Mouse (Mus musculus) intestine, postnatal 0 days (tissue): ENCODE data around the gene Aox2. TPM values are rescaled to one million over a fixed set of nuclear protein-coding genes. Genes with fewer than 3 reads are reported as not detected.
A peak's percentile ranks its signal among the peaks of the same experiment; 100 is the strongest.

Source experiments
- ATAC-seq: fragments of 200-750 bp; cut with Nextera tagmentation; 2 replicates; pipeline ENCODE4 v1.8.0; 2017; ENCODE audit warnings: mild to moderate bottlenecking, moderate TSS enrichment, moderate library complexity
- H3K27ac ChIP-seq: fragments of 300-500 bp; sonication (generic); 2 replicates; pipeline ENCODE4 v1.5.1; 2014; ENCODE audit warnings: mild to moderate bottlenecking, low read depth, low read length, moderate library complexity
- H3K27me3 ChIP-seq: fragments of 300-500 bp; sonication (generic); replicated peaks from 2 replicates; pipeline ENCODE4 v1.6.1; 2014; ENCODE audit warnings: low read length, mixed read lengths; ENCODE audit not compliant: control insufficient read depth, insufficient read depth
- H3K36me3 ChIP-seq: fragments of 300-500 bp; sonication (generic); 2 replicates; pipeline ENCODE4 v1.6.1; 2014; ENCODE audit warnings: mild to moderate bottlenecking, moderate library complexity; ENCODE audit not compliant: control insufficient read depth, insufficient read depth
- H3K4me1 ChIP-seq: fragments of 300-500 bp; sonication (generic); replicated peaks from 2 replicates; pipeline ENCODE4 v1.6.1; 2014; ENCODE audit warnings: antibody characterized with exemption, low read length, mixed read lengths; ENCODE audit not compliant: control insufficient read depth, insufficient read depth
- H3K4me2 ChIP-seq: fragments of 300-500 bp; sonication (generic); replicated peaks from 2 replicates; pipeline ENCODE4 v1.6.1; 2014; ENCODE audit warnings: low read depth, mild to moderate bottlenecking, moderate library complexity
- H3K4me3 ChIP-seq: fragments of 300-500 bp; sonication (generic); 2 replicates; pipeline ENCODE4 v1.5.1; 2014; ENCODE audit warnings: low read depth, low read length
- H3K9ac ChIP-seq: fragments of 300-500 bp; sonication (generic); 2 replicates; pipeline ENCODE4 v1.6.1; 2014; ENCODE audit warnings: mild to moderate bottlenecking, low read depth, low read length
- H3K9me3 ChIP-seq: fragments of 300-500 bp; sonication (generic); 2 replicates; pipeline ENCODE4 v1.6.1; 2016; ENCODE audit warnings: mixed run types; ENCODE audit not compliant: control insufficient read depth
- CTCF ChIP-seq: sonication (generic); IDR thresholded peaks from 2 replicates; pipeline ENCODE4 v1.5.1; 2016; ENCODE audit warnings: low read depth, mild to moderate bottlenecking, control low read depth, antibody characterized with exemption, moderate library complexity
- WGBS: fragments of 180-500 bp; shearing (Covaris S2); extraction: QIAGEN DNeasy Blood & Tissue Kit; methylation state at CpG from one replicate; pipeline ENCODE4 v1.1.7; 2014; 5-methylcytosine and 5-hydroxymethylcytosine counted together
- polyA plus RNA-seq: library from polyadenylated mRNA; unstranded; fragments of >200 nt; fragmentation: Nextera tagmentation; extraction: Ambion mirVana; gene quantifications from 2 replicates; pipeline ENCODE4 v1.2.1, GENCODE M21; 2015

Gene Aox2
- polyA plus RNA-seq, 1 experiment from 2014 or later, result 0.10 TPM

DNA sequence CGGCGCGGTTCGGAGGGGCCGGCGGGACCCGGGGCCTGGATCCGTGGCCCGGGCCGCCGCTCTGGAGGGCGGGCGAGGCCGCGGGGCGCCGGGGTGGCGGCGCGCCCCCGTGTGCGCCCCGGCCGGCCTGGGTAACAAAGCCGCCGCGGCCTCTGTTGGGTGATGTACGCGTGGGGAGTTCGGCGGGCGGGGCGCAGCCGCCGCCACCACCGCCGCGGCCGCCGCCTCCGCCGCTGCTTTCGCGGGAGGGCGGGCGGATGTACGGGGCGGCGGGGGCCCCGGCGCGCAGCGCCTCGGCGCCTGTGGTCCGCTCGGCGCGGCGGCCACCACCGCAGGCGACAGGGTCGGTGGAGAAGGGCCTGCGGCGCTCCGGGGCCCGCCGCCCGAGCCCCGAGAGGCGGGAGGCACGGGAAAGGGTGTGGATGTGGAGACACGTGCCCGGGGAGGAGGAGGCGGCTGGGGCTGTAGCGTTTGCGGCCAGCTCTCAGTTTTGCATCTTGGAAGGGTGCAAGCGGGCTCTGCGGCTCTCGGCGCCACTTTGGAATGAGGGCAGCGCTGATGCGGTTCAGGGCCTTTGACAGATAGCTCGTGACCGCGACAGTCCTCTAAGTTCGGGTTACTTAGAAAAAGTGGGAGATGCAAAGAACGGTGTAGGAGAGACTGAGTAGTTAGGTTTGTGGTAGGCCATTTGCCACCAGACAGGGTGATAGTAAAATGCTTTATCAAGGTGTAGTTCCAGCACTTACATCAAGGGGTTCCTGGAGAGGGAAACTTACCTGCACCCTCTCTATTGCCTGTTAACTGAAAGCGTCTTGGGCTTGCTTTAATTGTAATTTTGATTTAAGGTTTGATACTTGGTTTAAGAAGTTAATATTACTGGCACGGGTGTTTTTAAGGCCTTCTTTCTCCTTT, 115.4 kb downstream of the Aox2 start:
- Histone ChIP-seq H3K36me3 (peaks cover 38% of the 10 kb centered on the region), H3K4me1 (0 out of 2 replicates have a peak, but pooled peaks cover 5% of the 10 kb centered on the region), H3K4me2 (peak overlapping the region; percentile 79), H3K27ac (peak overlapping the region; percentile 98), H3K4me3 (peak overlapping the region; percentile 82), H3K9ac (peak overlapping the region; percentile 98), H3K9me3 (no peaks in the 10 kb centered on the region), H3K27me3 (no peaks in the 10 kb centered on the region)
- WGBS, result under 1% methylated on average over 42 of the region's 90 CpGs
- peak; percentile 46 for ATAC-seq
- TF ChIP-seq CTCF, result peak; percentile 40; the same call in 1 of the 2 replicates

- peak; percentile 13; the same call in 1 of the 2 replicates for TF ChIP-seq CTCF
- H3K36me3 ChIP-seq, result peaks cover 55% of the 10 kb centered on the region
- no peak for ATAC-seq
- no peak overlapping the region for H3K27ac ChIP-seq
- H3K4me2 ChIP-seq, result no peak overlapping the region
- 89% methylated on average over 3 of the region's 3 CpGs for WGBS
- H3K4me3 ChIP-seq, result no peak overlapping the region
- H3K27me3 ChIP-seq, result no peaks in the 10 kb centered on the region
- H3K9me3 ChIP-seq, result no peaks in the 10 kb centered on the region
- H3K9ac ChIP-seq, result no peak overlapping the region
- H3K4me1 ChIP-seq, result 0 out of 2 replicates have a peak, but pooled peaks cover 5% of the 10 kb centered on the region
These were observed 117.2 kb downstream of the Aox2 start for GRCm38 (mm10) chr1:58395341-58395740.

DNA sequence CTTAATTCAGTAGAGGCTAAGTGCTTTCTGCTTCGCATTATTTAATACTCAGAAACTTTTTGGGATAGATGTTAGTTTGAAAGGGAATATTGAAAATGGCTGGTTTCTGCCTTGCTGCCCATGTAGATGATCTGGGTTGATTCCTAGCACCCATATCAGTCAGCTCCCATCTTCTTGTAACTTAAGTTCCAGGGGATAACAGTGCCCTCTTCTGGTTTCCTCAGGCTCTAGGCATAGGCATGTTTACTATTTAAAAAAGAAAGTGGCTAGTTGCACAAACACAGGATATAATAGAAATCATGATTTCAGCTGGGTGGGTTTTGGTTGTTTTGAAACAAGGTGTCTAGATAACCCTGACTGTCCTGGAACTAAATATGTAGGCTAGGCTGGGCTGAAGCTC, 118.1 kb downstream of the Aox2 start:
- Histone ChIP-seq H3K36me3 (peaks cover 62% of the 10 kb centered on the region), H3K4me2 (no peak overlapping the region), H3K27ac (no peak overlapping the region), H3K9me3 (no peaks in the 10 kb centered on the region), H3K4me3 (no peak overlapping the region), H3K27me3 (no peaks in the 10 kb centered on the region), H3K4me1 (0 out of 2 replicates have a peak, but pooled peaks cover 5% of the 10 kb centered on the region), H3K9ac (no peak overlapping the region)
- ATAC-seq, result no peak
- 100% methylated on average over 1 of the region's 1 CpGs for WGBS
- peak; percentile 56 for TF ChIP-seq CTCF

- no peak overlapping the region for H3K4me2 ChIP-seq
These were observed 119.6 kb downstream of the Aox2 start for GRCm38 (mm10) chr1:58397731-58398130.

GRCm38 (mm10) chr1:58401396-58401795, 123.3 kb downstream of the Aox2 start:
- Histone ChIP-seq H3K9me3 (no peaks in the 10 kb centered on the region), H3K4me2 (no peak overlapping the region), H3K27me3 (no peaks in the 10 kb centered on the region), H3K4me1 (no peaks in the 10 kb centered on the region), H3K36me3 (peaks cover 85% of the 10 kb centered on the region), H3K27ac (no peak overlapping the region), H3K9ac (no peak overlapping the region), H3K4me3 (no peak overlapping the region)
- ATAC-seq, result peak; percentile 10; the same call in 1 of the 2 replicates
- WGBS, result 86% methylated on average over 6 of the region's 6 CpGs
- no peak for TF ChIP-seq CTCF

More at GRCm38 (mm10) chr1:58397731-58398130, 119.6 kb downstream of the Aox2 start:
- no peaks in the 10 kb centered on the region for H3K4me1 ChIP-seq
- H3K4me3 ChIP-seq, result no peak overlapping the region
- ATAC-seq, result no peak
- H3K36me3 ChIP-seq, result peaks cover 75% of the 10 kb centered on the region
- TF ChIP-seq CTCF, result no peak
- WGBS, result 92% methylated on average over 6 of the region's 6 CpGs
- H3K9ac ChIP-seq, result no peak overlapping the region
- no peaks in the 10 kb centered on the region for H3K27me3 ChIP-seq
- no peaks in the 10 kb centered on the region for H3K9me3 ChIP-seq
- H3K27ac ChIP-seq, result no peak overlapping the region

DNA sequence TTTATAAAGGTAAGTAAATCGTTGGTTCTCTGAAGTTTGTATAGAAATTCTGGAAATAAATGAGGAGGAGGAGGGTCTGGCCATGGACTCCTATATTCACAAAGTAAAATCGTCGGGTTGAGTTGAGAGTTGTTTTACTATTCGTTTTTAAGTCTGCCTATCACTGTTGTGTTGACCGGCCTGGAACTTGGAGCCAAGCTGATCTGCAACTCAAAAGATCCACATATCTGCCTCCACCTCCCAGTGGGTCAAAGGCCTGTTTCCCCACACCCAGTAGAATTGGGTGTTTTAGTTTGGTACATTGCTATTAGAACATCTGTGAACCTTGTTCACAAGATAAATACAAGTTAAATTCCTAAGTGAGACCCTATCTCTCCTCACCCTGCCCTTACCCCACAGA, 125.6 kb downstream of the Aox2 start:
- peaks cover 69% of the 10 kb centered on the region for H3K36me3 ChIP-seq
- H3K9ac ChIP-seq, result no peak overlapping the region
- WGBS, result 91% methylated on average over 5 of the region's 5 CpGs
- no peaks in the 10 kb centered on the region for H3K4me1 ChIP-seq
- no peak for TF ChIP-seq CTCF
- no peaks in the 10 kb centered on the region for H3K27me3 ChIP-seq
- ATAC-seq, result no peak
- H3K9me3 ChIP-seq, result no peaks in the 10 kb centered on the region
- no peak overlapping the region for H3K4me3 ChIP-seq
- H3K27ac ChIP-seq, result no peak overlapping the region
- H3K4me2 ChIP-seq, result no peak overlapping the region
